Mouse (Mus musculus): Measurements from ENCODE around the gene Ranbp17.

DNA sequence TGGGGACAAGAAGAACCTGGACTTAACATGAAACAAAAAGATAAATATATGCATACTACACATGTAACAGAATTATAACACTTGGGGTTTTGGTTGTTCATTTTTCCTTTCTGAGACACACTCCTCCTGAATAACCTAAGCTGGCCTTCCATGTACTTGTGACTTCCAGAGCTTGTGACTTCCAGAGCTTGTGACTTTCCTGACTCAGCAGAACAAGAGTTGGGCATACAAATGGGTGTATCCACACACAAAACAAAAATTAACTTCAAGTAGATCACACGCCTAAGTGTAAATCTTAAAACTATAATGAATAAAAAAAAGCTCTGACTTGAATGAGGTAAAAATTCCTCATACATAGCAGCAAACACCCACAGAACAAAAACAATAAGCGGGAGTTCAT lies 36.9 kb downstream of the Ranbp17 start:
- TF ChIP-seq CTCF (IDR thresholded peaks at IDR 0.05; ENCODE audit: extremely low read depth, insufficient read depth, insufficient read length, insufficient replicate concordance) (no peak), POLR2A (IDR thresholded peaks at IDR 0.05; ENCODE audit: low read depth, low read length) (no peak)

Measured in spleen, adult 2 months (tissue).